Mouse (Mus musculus) ovary, postnatal 10 days (tissue): ENCODE data around the gene Gpx4.
"Not testable (repeated sequence)": the region's sequence is repeated elsewhere in the genome, so short reads cannot be mapped to it uniquely, and the experiment has no call there.

Source experiments
- DNase-seq: peaks from one replicate; pipeline ENCODE4 v3.0.0; 2022; ENCODE audit warnings: low spot score

The Gpx4 gene

DNA sequence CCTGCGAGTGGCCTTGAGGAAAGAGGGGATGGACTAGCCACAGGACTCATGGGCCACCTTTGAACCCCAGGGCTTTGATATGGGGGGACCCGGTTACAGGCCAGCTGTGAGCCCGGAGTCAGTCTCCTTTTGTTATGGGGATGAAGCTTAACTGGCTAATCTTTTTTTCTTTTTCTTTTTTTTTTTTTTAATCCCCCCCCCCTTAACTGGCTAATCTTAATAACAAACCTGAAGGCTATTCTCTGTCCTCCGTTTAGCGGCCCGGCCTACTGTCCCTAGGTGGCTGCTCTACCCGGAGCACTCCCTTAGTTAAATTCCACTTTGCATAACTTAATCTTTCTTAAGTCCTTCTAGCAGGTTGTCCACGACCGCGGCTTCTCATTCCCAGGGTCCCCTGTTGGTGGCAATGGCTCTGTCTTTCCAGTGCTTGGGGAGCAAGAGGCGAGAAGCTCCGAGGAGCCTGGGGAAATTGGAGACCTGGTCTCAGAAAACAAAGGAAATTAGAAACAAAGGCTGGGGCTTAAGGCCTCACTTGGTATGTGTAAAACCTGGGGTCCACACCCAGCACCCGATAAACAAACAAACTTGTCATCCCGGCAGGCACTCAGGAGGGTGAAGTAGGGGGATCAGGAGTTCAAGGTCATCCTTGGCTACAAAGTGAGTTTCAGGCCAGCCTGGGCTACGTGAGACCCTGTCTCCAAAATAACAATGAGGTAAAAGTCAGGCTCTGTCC lies 4.1 kb downstream of the Gpx4 start:
- DNase-seq, result no peak

DNA sequence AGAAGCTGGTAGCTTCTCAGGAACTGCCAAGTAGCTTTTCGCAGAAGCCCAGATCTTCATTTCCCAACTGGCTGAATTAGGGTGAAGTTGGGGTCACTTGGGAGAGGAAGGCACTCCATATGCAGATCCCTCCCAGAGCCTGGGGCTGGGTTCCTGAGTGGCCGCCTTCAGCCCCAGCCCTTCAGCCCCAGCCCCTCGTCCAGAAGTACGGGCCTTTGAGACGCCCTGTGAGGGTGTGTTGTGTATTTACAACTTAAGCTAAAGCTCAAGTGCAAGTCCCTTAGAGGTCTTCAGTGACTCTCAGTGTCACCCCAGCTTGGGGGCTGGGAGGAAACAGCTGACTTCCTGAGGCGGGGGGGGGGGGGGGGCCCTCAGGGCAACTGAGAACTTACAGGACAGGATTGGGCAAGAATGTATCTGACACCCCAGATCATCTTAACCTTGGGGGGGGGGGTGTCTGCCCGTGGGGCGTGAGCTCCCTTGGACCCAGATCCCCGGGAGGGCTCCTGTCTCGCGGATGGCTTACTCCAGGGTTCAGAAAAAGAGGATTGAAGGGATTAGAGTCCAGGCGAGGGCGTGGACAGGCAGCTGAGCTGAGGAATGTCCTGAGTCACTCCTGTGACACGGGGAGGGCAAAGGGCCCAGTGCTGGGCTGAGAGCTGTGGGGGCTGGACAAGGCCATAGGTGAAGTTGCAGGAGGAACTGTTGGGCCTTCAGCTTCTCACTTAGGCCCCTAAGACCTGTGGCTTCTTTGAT lies 4.8 kb downstream of the Gpx4 start:
- DNase-seq, result no peak

DNA sequence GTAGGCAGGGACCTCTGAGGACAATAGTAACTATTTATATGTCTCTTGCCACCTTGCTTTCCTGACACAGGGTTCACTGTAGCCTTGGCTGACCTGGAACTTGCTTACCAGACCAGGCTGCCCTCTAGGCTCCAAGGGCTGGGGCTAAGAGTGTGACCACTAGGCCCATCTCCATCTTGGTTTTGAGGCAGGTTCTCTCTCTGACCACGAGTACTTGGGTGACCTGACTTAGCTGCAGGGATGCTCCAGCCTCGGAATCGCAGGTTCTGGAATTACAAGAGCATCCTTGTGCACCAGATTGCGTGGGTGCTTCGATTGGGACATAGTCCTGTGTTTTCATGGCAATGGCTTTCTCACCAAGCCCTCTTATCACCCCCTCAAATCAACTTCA lies 5.4 kb downstream of the Gpx4 start:
- DNase-seq, result no peak

DNA sequence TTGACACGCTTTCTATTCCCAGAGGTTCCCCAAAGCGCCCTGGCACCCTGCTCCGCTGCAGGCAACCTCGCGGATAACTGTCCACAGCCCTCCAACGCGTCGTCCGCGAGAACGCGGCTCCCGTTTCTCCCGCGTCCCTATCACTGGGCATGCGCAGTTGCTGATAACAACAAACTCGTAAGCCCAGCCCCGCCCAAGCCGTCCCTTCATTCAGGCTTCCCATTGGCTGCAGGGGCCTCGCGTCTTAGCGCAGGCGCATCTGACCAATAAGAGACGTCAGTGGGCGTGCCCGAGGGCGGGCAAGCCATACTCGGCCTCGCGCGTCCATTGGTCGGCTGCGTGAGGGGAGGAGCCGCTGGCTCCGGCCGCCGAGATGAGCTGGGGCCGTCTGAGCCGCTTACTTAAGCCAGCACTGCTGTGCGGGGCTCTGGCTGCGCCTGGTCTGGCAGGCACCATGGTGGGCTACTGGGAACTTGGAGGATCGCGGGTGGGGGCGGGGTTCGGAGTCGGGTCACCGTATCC lies 6.4 kb downstream of the Gpx4 start:
- peak; percentile 95 for DNase-seq

DNA sequence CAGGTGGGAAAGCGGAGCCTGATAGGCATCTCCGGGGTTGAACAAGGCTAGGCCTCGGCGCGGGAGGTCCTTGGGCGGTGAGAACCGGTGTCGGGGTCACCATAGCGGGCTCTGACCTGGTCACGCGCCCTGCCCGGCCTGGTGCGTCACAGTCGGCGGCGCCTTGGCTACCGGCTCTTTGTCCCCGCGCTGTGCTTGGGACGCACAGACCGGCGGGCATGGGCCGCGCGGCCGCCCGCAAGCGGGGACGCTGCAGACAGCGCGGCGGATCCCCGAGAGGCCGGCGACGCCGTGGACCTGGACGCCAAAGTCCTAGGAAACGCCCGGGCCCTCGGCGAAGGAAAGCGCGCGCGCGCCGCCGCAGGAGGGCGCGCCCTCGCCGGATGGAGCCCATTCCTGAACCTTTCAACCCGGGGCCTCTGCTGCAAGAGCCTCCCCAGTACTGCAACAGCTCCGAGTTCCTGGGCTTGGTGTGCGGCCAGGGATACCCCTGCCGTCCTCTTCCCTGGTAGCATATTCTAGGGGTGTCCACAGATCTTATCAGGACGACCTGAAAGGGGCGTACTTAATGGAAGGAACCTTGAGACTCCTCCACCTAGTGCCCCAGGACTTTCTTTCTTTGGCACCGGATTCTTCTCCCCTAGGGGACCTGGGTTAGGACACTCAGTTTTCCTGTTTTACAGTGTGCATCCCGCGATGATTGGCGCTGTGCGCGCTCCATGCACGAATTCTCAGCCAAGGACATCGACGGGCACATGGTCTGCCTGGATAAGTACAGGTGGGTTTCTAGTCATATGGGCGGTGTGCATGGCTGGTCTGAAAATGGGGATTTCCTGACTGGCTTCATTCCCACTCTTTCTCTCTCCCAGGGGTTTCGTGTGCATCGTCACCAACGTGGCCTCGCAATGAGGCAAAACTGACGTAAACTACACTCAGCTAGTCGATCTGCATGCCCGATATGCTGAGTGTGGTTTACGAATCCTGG lies 7.2 kb downstream of the Gpx4 start:
- peak; percentile 49 for DNase-seq

DNA sequence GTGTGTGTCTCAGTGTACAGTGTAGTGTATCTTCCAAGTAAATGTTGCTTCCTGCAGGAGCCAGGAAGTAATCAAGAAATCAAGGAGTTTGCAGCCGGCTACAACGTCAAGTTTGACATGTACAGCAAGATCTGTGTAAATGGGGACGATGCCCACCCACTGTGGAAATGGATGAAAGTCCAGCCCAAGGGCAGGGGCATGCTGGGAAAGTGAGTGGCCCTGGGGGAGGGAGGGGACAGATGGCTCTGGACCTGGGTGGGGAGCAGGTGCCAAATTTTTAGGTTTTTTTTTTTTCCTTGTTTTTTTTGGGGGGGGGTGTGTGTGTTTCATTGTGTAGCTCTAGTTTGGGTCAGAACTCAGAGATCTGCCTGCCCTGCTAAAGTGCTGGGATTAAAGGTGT lies 7.9 kb downstream of the Gpx4 start:
- DNase-seq, result not testable (repeated sequence)

DNA sequence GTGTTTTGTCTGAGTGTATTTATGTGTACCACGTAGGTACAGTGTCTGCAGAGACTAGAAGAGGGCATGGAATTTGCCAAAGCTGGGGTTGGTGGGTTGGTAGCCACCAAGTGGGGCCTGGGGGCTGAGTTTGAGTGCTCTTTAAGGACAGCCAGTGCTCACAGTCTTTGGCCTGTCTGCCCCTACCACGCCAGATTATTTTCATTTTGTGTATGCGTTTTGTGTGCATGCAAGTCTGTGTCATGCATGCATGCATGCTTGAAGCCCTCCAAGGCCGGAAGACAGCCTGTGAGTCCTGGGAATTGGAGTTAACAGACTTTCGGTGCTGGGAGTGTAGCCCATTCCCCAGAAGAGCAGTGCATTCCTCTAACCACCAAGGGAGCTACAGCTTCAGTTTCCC lies 8.4 kb downstream of the Gpx4 start:
- no peak for DNase-seq

DNA sequence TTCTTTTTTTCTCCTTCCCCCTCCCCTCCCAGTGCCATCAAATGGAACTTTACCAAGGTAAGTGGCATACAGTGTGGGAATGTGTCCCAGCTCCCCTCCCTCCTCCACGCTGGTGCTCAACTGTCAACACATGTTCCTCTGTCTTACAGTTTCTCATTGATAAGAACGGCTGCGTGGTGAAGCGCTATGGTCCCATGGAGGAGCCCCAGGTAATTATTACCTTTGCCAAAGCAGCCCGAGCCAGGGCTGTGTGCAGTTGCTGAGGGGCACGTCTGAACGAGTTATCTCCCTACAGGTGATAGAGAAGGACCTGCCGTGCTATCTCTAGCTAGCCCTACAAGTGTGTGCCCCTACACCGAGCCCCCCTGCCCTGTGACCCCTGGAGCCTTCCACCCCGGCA lies 8.9 kb downstream of the Gpx4 start:
- DNase-seq, result no peak

DNA sequence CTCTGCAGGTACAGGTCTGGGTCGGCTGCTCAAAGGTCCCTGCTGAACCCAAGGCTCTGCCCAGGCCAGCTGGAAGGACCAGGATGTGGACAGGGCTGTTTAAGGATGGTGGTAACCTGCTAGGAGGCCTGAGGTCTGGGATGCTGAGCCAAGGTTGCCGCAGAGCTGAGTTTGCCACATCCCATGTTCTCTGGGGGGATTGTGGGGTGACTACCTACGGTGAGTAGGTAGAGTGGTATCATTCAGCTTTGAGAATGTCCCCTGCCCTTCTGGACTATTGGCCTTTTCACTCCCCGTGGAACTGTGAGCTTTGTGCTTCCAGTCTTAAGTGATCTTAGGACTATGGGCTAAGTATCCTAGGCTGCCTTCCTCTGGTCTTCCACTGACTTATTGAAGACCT lies 9.5 kb downstream of the Gpx4 start:
- no peak for DNase-seq

DNA sequence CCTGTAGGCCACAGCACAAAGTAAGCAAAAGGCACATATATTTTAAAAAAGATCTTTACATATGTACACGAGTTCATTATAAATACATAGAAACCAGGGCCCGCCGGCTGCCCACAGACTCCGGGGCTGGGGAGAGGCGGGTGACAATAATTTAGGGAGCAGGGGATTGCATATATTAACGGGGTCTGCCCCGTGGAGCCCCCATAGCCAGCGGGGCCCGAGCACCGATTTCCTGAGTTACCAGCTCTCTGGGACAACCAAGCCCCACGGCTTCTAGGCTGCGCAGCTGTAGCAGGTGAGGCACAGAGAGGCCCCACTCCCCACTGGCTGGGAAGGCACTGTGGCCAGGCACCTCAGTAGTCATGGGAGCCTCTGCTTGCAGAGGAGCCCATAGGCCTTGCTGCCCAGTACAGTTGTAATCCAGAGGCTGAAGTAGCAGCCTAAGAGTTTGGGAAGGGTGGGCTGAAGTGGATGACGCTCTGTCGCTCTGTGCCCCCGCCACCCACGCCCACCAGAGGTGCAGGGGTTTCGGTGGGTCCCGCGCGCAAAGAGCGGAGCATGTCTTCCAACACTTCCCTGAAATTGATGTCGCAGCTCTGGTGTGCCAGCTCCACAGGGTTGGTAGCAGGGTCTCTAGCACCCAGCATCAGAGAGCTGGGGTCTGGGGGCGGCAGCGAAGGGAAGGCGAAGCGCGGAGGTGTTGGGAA lies 10.2 kb downstream of the Gpx4 start:
- DNase-seq, result no peak

DNA sequence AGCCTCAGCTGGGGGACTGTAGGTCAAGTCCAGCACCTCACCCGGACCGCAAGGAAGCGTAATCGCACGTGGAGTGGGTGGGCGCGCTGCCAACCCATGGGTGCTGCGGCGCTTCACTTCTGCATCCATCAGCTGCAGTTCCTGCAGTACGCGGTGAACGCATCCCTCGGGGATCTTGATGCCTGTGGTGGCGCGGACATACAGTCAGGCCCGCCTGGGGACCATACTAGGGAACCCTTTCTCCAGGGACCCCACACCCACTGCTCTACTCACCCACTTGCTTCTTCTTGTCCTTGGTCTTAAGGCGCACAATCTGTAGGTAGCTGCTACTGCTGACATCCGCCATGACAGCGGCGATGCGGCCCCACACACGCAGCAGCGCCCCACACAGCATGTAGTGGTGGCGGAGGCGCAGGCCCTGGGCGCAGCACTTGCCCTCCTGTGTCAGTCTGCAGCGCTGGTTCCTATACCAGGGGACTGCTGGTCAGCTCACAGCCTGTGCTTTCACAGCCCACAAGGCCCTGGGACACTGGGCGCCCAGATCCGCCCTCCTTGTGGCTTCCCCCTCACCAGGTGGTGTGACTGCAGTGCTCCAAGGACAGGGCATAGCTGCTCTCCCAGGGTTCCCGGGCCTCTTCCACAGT lies 10.8 kb downstream of the Gpx4 start:
- DNase-seq, result no peak

DNA sequence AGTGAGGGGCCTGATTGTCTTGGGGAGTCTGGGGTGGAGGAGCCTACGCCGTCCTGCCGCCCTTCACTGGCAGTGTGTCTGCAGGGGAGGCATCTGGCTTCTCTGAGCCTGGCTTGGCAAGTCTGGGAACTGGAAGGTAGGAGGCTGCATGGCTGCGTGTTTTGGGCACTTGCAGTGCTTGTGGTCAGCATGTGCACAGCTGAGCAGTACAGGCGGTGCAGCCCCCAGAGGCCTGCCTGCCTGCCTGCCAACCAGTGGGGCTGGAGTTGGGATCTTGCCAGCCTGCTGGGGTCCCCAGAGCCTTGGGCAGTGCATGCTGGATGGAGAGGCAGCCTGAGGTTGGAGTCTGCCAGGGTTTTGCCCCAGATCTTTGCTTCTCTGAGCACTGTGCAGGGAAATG lies 16.1 kb downstream of the Gpx4 start:
- no peak for DNase-seq

DNA sequence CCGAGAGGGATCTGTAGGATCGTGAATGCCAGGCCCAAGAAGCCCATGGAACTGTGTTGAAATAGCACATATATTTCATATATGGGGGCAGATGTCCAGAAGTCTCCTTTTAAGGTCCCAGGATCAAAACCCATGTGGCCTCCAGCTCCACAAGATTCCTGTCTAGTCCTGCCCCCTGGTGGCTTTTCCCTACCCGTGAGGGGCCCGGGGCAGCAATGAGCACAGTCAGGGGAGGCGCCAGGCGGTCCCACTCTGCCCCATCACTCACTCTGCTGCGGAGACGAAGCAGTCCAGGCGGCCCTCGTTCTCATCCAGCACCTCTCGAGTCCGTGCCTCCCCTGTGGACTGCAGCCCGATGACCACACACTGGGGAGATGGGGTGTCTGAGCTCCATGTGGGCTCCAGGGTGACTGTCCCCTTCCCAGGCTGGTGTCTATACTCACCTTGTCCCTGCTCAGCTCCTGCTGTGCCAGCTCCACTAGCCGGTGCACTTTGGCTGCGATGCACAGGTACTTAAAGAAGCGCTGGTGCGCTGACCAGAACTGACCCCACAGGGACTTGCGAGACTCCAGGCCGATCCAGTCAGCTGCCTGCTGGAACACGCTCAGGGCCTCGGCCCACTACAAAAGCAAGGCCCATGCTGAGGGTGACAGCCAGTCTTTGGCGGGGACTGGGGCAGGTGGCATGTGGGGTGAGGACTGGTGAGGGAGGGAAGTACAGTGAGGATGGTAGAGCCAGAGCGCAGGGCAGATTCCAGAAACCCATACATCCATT lies 17.1 kb downstream of the Gpx4 start:
- DNase-seq, result no peak

DNA sequence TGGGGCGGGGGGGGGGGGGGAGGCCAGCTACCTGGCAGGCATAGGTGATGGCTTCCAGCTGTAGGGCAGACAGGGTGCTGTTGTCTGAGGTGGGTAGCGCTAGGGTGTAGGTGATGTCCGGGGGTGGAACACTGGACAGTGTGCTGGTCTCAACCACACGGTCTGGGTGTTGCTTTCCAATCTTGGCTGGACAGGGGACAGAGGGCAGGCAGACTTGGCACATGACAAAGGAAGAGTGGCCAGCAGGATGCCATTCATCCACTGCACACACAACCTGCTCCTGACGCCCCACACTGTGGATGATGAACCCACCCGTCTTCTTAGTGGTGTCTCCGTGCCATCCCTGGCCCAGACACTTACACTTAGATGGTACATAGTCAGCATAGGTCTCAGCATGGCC lies 22.3 kb downstream of the Gpx4 start:
- DNase-seq, result no peak

DNA sequence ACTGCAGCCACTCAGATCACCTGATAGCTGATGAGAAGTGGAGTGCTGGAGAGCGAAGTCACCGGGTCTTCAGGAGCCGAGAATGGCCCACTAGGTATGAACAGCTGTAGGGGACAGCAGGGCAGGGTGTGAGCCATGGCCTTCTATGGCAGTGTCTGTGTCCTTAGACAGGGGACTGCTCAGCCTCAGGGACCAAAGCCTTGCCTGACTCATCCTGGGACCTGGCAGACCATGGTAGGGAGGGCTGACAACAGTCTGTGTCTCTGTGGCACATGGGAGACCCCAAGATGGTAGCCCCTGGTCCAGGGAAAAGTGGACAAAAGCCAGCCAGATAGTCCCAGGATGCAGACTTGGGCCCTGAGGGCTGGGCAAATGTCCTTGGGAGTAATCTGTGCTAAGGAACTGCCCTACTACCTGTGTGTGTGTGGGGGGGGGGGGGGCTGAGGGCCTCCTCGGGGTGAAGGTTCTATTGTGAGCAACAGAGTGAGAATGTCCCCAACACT lies 23.0 kb downstream of the Gpx4 start:
- DNase-seq, result no peak

DNA sequence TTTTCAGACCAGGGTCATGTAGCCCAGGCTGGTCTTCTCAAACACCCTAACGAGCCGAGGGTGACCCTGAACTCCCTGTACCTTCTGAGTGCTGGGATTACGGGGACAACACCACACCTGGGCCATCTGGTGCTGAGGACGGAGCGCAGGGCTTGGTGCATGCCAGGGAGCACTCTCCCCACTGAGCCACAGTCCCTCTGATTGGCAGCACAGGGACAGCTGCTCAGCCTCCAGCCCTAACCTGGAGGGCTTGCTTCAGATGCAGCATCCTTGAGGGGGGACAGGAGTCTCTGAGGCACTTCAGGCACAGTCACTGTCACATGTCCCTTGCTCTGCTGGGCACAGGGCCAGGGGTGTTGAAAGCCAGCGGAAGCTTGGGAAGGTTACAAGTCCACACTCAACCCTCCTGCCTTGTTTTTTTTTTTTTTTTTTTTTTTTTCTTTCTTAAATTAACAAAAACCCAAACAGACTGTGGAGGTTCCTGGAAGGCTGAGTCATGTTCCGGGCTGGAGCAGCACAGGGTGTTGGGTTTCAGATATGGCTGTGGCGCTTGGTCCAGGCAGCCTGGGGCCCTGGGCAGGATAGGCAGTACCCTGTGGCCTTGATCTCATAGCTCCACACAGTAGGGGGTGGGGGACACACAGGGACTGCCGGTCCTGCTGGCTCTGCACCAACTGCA lies 24.0 kb downstream of the Gpx4 start:
- peak; percentile 37 for DNase-seq

DNA sequence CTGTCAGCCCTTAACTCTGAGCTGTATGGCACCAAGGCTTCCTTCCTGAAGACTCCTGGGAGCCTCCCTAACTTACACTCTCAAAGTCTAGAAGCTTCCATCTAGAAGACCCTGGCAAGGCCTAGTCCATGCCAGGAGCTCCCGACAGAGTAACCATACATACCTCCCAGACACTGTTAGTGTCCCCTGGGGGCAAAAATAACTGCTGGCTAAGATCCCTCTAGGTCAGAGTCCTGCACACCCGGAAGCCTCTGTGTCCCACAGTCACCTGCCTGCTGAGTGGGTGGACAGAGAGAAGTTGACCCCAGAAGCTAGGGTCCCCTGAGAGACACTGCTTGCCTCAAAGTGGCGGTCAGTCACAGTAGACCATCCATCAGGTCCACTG lies 24.5 kb downstream of the Gpx4 start:
- no peak for DNase-seq

DNA sequence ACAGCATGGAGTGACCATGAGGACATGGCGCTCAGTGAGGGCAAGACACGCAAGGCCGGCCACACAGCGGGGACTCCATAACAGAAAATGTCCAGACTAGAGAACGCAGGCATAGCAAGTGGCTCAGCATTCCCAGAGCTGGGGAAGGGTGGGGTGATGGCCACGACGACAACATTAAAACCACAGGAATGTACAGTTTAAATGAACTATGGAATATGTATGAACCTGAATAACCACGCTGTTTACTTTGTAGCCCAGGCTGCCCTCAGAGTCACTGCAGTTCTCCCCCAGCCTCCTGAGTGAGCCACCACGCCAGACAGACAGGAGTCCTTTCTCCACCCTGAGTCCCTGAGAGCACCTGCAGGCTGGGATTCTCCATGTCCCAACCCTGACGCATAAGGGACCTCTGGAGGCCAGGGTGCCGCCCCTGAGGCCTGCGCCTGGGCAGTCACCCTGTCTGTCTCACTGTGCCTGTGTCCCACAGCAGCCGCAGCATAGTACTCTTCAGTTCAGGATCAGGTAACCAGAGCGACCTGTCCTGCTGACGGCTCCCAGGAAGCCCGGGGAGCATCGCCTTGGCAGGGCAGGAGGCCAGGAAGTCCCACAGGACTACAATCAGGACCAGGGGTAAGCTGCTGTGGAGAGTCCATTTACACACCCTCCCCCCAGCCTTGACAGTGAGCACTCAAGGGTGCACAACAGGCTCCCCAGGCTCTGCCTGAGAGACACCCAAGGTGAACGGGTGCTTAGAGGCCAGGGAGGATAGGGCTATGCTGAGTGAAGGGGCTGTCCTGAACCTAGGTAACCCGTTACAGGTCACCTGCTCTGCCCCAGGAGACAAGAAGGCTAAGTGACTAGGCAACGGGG lies 25.9 kb downstream of the Gpx4 start:
- no peak for DNase-seq
